Mouse (Mus musculus): ENCODE results near the gene Atp5j2. TPM values are rescaled to one million over a fixed set of nuclear protein-coding genes. Genes with fewer than 3 reads are reported as not detected.

Atp5j2 gene
- polyA plus RNA-seq, 1 experiment from 2014 or later, result 425 TPM

- Histone ChIP-seq H3K27me3 (ENCODE audit: insufficient read depth, low read length) (no peaks in the 10 kb centered on the region), H3K9me3 (ENCODE audit: low read length) (no peaks in the 10 kb centered on the region), H3K36me3 (replicated peaks; ENCODE audit: insufficient read depth, low read length) (peaks cover 34% of the 10 kb centered on the region), H3K9ac (replicated peaks) (peak within 1 kb of the TSS; percentile 92), H3K4me1 (ENCODE audit: insufficient read depth) (peaks cover 19% of the 10 kb centered on the region), H3K27ac (ENCODE audit: low read depth) (peak within 1 kb of the TSS; percentile 91), H3K4me3 (ENCODE audit: low read depth, low read length) (peak within 1 kb of the TSS; percentile 73), H3K4me2 (ENCODE audit: low read depth, low read length) (peak within 1 kb of the TSS; percentile 85)
- ATAC-seq, result peak; percentile 94
- peak; percentile 98 for DNase-seq
- WGBS (ENCODE audit: insufficient replicate concordance), result under 1% methylated on average over 43 of the region's 51 CpGs
- no peak for TF ChIP-seq CTCF (IDR thresholded peaks at IDR 0.05; ENCODE audit: low read depth)
- peak; percentile 49; the same call in 1 of the 2 replicates for TF ChIP-seq EP300 (IDR thresholded peaks at IDR 0.05; ENCODE audit: low read depth)
Measured at GRCm38 (mm10) chr5:145166536-145167305, 25.1 kb downstream of the Atp5j2 start, which contains the start of the genes Ptcd1 and Cpsf4. Gene Ptcd1, minus strand, starts transcription at chr5:145167108. Gene Cpsf4, plus strand, starts transcription at chr5:145167213.

DNA sequence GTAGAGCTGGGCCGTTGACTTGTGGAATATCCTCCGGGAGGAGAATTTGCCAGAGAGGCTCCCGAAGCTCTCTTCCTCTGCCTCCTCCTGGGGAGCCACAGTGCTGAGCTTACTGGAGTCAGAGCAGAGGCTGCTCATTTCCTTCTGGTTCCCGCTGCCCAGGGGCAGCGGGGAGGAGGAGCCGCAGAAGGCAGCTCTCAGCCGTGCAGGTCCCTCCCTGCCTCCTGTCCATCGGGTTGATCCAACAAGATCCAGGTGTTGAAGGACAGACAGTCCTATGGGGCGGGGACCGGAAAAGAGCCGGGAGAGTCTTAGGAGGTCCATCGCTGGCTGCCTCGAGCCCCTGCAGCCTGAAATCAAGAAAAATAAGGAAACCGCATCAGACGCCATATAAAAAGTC lies 26.7 kb downstream of the Atp5j2 start:
- TF ChIP-seq CTCF (IDR thresholded peaks at IDR 0.05; ENCODE audit: low read depth), result no peak
- no peak for TF ChIP-seq EP300 (IDR thresholded peaks at IDR 0.05; ENCODE audit: low read depth)
- peaks cover 34% of the 10 kb centered on the region for H3K36me3 ChIP-seq (replicated peaks; ENCODE audit: insufficient read depth, low read length)
- DNase-seq, result peak; percentile 10

DNA sequence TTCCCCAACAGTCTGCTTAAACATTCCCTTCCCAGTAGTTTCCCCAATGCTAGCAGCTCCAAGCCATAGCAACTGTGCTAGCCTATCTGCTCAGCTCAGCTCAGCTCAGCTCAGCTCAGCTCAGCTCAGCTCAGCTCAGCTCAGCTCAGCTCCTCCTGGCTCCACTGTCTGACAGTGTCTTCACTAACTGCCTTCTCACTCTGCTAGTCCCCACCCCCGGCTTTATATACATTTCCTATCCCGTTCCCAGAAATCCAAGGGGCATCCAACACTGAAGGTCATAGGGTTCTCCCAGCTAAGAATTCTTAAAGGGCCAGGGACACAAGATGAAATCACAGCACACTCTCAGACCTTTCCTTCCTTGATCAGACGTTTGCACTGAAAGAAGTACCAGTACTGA lies 27.2 kb downstream of the Atp5j2 start:
- Histone ChIP-seq H3K9me3 (ENCODE audit: low read length) (no peaks in the 10 kb centered on the region), H3K9ac (replicated peaks) (0 out of 2 replicates have a peak overlapping the region, but pooled peaks have one; percentile 11), H3K4me3 (ENCODE audit: low read depth, low read length) (no peak overlapping the region), H3K4me1 (ENCODE audit: insufficient read depth) (peaks cover 19% of the 10 kb centered on the region), H3K27me3 (ENCODE audit: insufficient read depth, low read length) (no peaks in the 10 kb centered on the region), H3K36me3 (replicated peaks; ENCODE audit: insufficient read depth, low read length) (peaks cover 36% of the 10 kb centered on the region), H3K27ac (ENCODE audit: low read depth) (peak overlapping the region; percentile 22; the same call in 1 of the 2 replicates), H3K4me2 (ENCODE audit: low read depth, low read length) (no peak overlapping the region)
- ATAC-seq, result no peak
- no peak for TF ChIP-seq CTCF (IDR thresholded peaks at IDR 0.05; ENCODE audit: low read depth)
- no peak for TF ChIP-seq EP300 (IDR thresholded peaks at IDR 0.05; ENCODE audit: low read depth)
- DNase-seq, result no peak
- 59% methylated on average over 3 of the region's 3 CpGs for WGBS (ENCODE audit: insufficient replicate concordance)

More for the DNA sequence above, 26.7 kb downstream of the Atp5j2 start:
- Histone ChIP-seq H3K27me3 (ENCODE audit: insufficient read depth, low read length) (no peaks in the 10 kb centered on the region), H3K4me1 (ENCODE audit: insufficient read depth) (peaks cover 19% of the 10 kb centered on the region), H3K4me3 (ENCODE audit: low read depth, low read length) (no peak overlapping the region), H3K27ac (ENCODE audit: low read depth) (0 out of 2 replicates have a peak overlapping the region, but pooled peaks have one; percentile 22), H3K9me3 (ENCODE audit: low read length) (no peaks in the 10 kb centered on the region), H3K4me2 (ENCODE audit: low read depth, low read length) (no peak overlapping the region), H3K9ac (replicated peaks) (no peak overlapping the region)
- WGBS (ENCODE audit: insufficient replicate concordance), result 85% methylated on average over 15 of the region's 15 CpGs
- no peak for ATAC-seq

DNA sequence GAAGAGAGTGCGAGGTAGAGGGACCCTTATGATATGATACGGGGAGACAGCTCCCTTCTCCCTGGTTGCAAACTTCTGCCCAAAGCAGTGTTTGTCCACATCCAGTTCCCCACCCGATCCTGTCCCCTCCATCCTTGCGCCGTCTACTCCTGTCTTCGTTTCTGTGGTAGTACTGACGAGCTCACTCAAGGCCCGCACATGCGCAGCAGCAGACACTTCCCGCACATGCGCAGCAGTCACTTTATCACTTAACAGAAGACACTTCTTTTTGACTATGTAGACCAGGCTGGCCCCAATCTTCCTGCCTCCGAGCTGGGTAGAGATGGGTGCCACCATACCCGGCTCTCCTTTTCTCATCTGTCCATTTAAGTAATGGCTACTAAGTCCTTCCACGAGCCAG lies 30.5 kb downstream of the Atp5j2 start:
- H3K27me3 ChIP-seq (ENCODE audit: insufficient read depth, low read length), result no peaks in the 10 kb centered on the region
- no peak for TF ChIP-seq EP300 (IDR thresholded peaks at IDR 0.05; ENCODE audit: low read depth)
- no peak for TF ChIP-seq CTCF (IDR thresholded peaks at IDR 0.05; ENCODE audit: low read depth)
- H3K4me1 ChIP-seq (ENCODE audit: insufficient read depth), result peaks cover 8% of the 10 kb centered on the region
- no peak overlapping the region for H3K4me3 ChIP-seq (ENCODE audit: low read depth, low read length)
- no peak overlapping the region for H3K9ac ChIP-seq (replicated peaks)
- 87% methylated on average over 14 of the region's 14 CpGs for WGBS (ENCODE audit: insufficient replicate concordance)
- DNase-seq (no peak), ATAC-seq (no peak)
- H3K27ac ChIP-seq (ENCODE audit: low read depth), result no peak overlapping the region
- H3K36me3 ChIP-seq (replicated peaks; ENCODE audit: insufficient read depth, low read length), result peaks cover 57% of the 10 kb centered on the region
- no peak overlapping the region for H3K4me2 ChIP-seq (ENCODE audit: low read depth, low read length)
- no peaks in the 10 kb centered on the region for H3K9me3 ChIP-seq (ENCODE audit: low read length)

DNA sequence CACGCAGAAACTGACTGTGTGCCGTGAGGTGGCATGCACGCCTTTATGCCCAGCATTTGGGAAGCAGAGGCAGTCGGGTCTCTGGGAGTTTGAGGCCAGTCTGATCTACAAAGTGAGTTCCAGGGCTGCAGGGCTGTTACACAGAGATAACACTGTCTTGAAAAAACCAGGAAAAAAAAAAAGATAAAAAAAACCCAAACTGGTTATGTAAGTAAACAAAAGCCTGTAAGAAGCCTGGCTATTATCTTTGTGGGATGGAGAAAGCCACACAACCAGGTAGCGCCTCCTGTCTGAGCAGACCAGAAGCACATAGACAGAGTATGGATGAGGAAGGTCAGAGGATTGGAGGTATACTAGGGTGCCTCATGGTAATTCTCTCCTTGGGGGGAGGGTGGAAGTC lies 39.2 kb downstream of the Atp5j2 start:
- H3K36me3 ChIP-seq (replicated peaks; ENCODE audit: insufficient read depth, low read length), result peaks cover 71% of the 10 kb centered on the region
- H3K4me3 ChIP-seq (ENCODE audit: low read depth, low read length), result no peak overlapping the region
- 67% methylated on average over 5 of the region's 5 CpGs for WGBS (ENCODE audit: insufficient replicate concordance)
- TF ChIP-seq EP300 (IDR thresholded peaks at IDR 0.05; ENCODE audit: low read depth), result peak; percentile 61; the same call in 1 of the 2 replicates
- TF ChIP-seq CTCF (IDR thresholded peaks at IDR 0.05; ENCODE audit: low read depth), result peak; percentile 32
- no peak overlapping the region for H3K4me2 ChIP-seq (ENCODE audit: low read depth, low read length)
- DNase-seq (no peak), ATAC-seq (peak; percentile 40)
- H3K4me1 ChIP-seq (ENCODE audit: insufficient read depth), result no peaks in the 10 kb centered on the region
- H3K27ac ChIP-seq (ENCODE audit: low read depth), result no peak overlapping the region
- H3K9me3 ChIP-seq (ENCODE audit: low read length), result no peaks in the 10 kb centered on the region
- no peak overlapping the region for H3K9ac ChIP-seq (replicated peaks)
- H3K27me3 ChIP-seq (ENCODE audit: insufficient read depth, low read length), result no peaks in the 10 kb centered on the region

DNA sequence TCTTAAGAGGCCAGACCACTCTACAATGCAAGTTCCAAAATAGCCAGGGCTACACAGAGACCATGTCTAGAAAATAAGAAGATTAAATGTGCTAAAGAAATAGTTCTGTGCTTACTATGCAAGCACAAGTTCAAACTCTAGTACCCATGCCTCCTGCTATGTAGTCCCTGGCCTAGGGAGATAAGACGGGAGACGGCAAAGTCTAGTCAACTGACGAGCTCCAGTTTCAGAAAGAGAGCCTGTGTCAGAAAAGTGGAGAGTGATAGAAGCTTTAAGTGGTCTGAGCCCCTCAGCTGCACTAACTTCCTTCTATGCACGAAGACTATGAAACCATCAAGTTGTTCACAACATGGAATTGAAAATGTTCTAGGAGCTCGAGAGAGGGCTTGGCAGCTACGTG lies 42.6 kb downstream of the Atp5j2 start:
- H3K4me2 ChIP-seq (ENCODE audit: low read depth, low read length), result no peak overlapping the region
- TF ChIP-seq CTCF (IDR thresholded peaks at IDR 0.05; ENCODE audit: low read depth) (no peak), EP300 (IDR thresholded peaks at IDR 0.05; ENCODE audit: low read depth) (no peak)
- no peaks in the 10 kb centered on the region for H3K9me3 ChIP-seq (ENCODE audit: low read length)
- 62% methylated on average over 6 of the region's 6 CpGs for WGBS (ENCODE audit: insufficient replicate concordance)
- ATAC-seq (peak; percentile 46; the same call in 1 of the 2 replicates), DNase-seq (no peak)
- no peak overlapping the region for H3K27ac ChIP-seq (ENCODE audit: low read depth)
- H3K9ac ChIP-seq (replicated peaks), result no peak overlapping the region
- H3K4me1 ChIP-seq (ENCODE audit: insufficient read depth), result no peaks in the 10 kb centered on the region
- no peaks in the 10 kb centered on the region for H3K27me3 ChIP-seq (ENCODE audit: insufficient read depth, low read length)
- H3K4me3 ChIP-seq (ENCODE audit: low read depth, low read length), result no peak overlapping the region
- H3K36me3 ChIP-seq (replicated peaks; ENCODE audit: insufficient read depth, low read length), result peaks cover 81% of the 10 kb centered on the region

All from liver, postnatal 0 days (tissue).